Mouse (Mus musculus) limb, embryonic 14.5 days (tissue): Measurements from ENCODE around the gene Cdc7. TPM values are rescaled to one million over a fixed set of nuclear protein-coding genes. Genes with fewer than 3 reads are reported as not detected.
"Not testable (repeated sequence)": the region's sequence is repeated elsewhere in the genome, so short reads cannot be mapped to it uniquely, and the experiment has no call there.

Experiments used
- ATAC-seq: fragments of 200-750 bp; cut with Nextera tagmentation; 2 replicates; pipeline ENCODE4 v1.8.0; 2017; ENCODE audit warnings: low read depth, moderate number of reproducible peaks, moderate TSS enrichment; ENCODE audit not compliant: low FRiP score
- DNase-seq: peaks from one replicate; pipeline ENCODE4 v3.0.0-alpha.2; 2015; ENCODE audit warnings: low spot score
- H3K27ac ChIP-seq: fragments of 300-500 bp; sonication (generic); replicated peaks from 2 replicates; pipeline ENCODE4 v1.5.1; 2014; ENCODE audit warnings: low read depth, mild to moderate bottlenecking, low read length, moderate library complexity, mixed read lengths
- H3K27me3 ChIP-seq: fragments of 300-500 bp; sonication (generic); 2 replicates; pipeline ENCODE4 v1.6.1; 2014; ENCODE audit warnings: low read length, mixed read lengths; ENCODE audit not compliant: control insufficient read depth, insufficient read depth
- H3K36me3 ChIP-seq: fragments of 300-500 bp; sonication (generic); 2 replicates; pipeline ENCODE4 v1.6.1; 2014; ENCODE audit warnings: mild to moderate bottlenecking, low read length, moderate library complexity, mixed read lengths; ENCODE audit not compliant: control insufficient read depth, insufficient read depth
- H3K4me1 ChIP-seq: fragments of 300-500 bp; sonication (generic); 2 replicates; pipeline ENCODE4 v1.6.1; 2014; ENCODE audit warnings: antibody characterized with exemption, low read length, mixed read lengths; ENCODE audit not compliant: control insufficient read depth, insufficient read depth
- H3K4me2 ChIP-seq: fragments of 300-500 bp; sonication (generic); replicated peaks from 2 replicates; pipeline ENCODE4 v1.6.1; 2014; ENCODE audit warnings: low read depth, mild to moderate bottlenecking, low read length, moderate library complexity; ENCODE audit not compliant: severe bottlenecking
- H3K4me3 ChIP-seq: fragments of 300-500 bp; sonication (generic); replicated peaks from 2 replicates; pipeline ENCODE4 v1.5.1; 2014; ENCODE audit warnings: low read length
- H3K9ac ChIP-seq: fragments of 300-500 bp; sonication (generic); 2 replicates; pipeline ENCODE4 v1.6.1; 2014; ENCODE audit warnings: mild to moderate bottlenecking, low read depth, low read length, moderate library complexity; ENCODE audit not compliant: severe bottlenecking
- H3K9me3 ChIP-seq: fragments of 300-500 bp; sonication (generic); 2 replicates; pipeline ENCODE4 v1.6.1; 2016; ENCODE audit warnings: low read length; ENCODE audit not compliant: control insufficient read depth
- POLR2A ChIP-seq: fragments of 200-500 bp; IDR thresholded peaks from 2 replicates; pipeline ENCODE4 v1.8.0; 2012; ENCODE audit warnings: inconsistent platforms, mild to moderate bottlenecking, moderate library complexity, borderline replicate concordance; ENCODE audit not compliant: insufficient read depth, insufficient read length; ENCODE audit errors: extremely low read depth
- WGBS: fragments of 180-500 bp; shearing (Covaris S2); extraction: QIAGEN DNeasy Blood & Tissue Kit; methylation state at CpG from one replicate; pipeline ENCODE4 v1.1.7; 2014; 5-methylcytosine and 5-hydroxymethylcytosine counted together
- polyA plus RNA-seq, 2 experiments: library from polyadenylated mRNA; depleted of rRNA in 1 of 2; stranded (reverse) in 1 of 2; unstranded in 1 of 2; fragments of >200 nt; fragmentation: Nextera tagmentation in 1 of 2; extraction: Ambion mirVana in 1 of 2; gene quantifications; 2 replicates each; pipeline versions ENCODE4 v1.2.1 to v1.2.3; 2012 to 2014

The Cdc7 gene
- polyA plus RNA-seq, 2 experiments = 39.8 to 65.8 TPM

- no peak overlapping the region for H3K4me2 ChIP-seq
- no peaks in the 10 kb centered on the region for H3K4me1 ChIP-seq
- no peak overlapping the region for H3K27ac ChIP-seq
- no peak for DNase-seq
- no peak for TF ChIP-seq POLR2A
- H3K9me3 ChIP-seq = no peaks in the 10 kb centered on the region
- WGBS = 76% methylated on average over 7 of the region's 7 CpGs
- ATAC-seq = no peak
- no peak overlapping the region for H3K4me3 ChIP-seq
- no peaks in the 10 kb centered on the region for H3K27me3 ChIP-seq
- no peak overlapping the region for H3K9ac ChIP-seq
- H3K36me3 ChIP-seq = peaks cover 39% of the 10 kb centered on the region
Observed at GRCm38 (mm10) chr5:106982298-106982952, 18.3 kb downstream of the Cdc7 start.

GRCm38 (mm10) chr5:106984934-106985333, 20.8 kb downstream of the Cdc7 start:
- not testable (repeated sequence) for H3K27ac ChIP-seq, DNase-seq, H3K4me1 ChIP-seq, H3K4me2 ChIP-seq, H3K4me3 ChIP-seq, H3K27me3 ChIP-seq, H3K9ac ChIP-seq, H3K9me3 ChIP-seq, ATAC-seq
- peaks cover 24% of the 10 kb centered on the region for H3K36me3 ChIP-seq
- WGBS = 92% methylated on average over 3 of the region's 3 CpGs

- Histone ChIP-seq H3K27me3 (no peaks in the 10 kb centered on the region), H3K9ac (no peak overlapping the region), H3K4me1 (peaks cover 7% of the 10 kb centered on the region; the same call in 1 of the 2 replicates), H3K9me3 (no peaks in the 10 kb centered on the region), H3K4me3 (no peak overlapping the region), H3K36me3 (peaks cover 19% of the 10 kb centered on the region), H3K4me2 (no peak overlapping the region), H3K27ac (no peak overlapping the region)
- DNase-seq (no peak), ATAC-seq (no peak)
- no peak for TF ChIP-seq POLR2A
- 72% methylated on average over 2 of the region's 2 CpGs for WGBS
Observed at GRCm38 (mm10) chr5:106985594-106985993, 21.5 kb downstream of the Cdc7 start.

- no peak for DNase-seq
- ATAC-seq = peak; percentile 25; the same call in 1 of the 2 replicates
- WGBS = 40% methylated on average over 8 of the region's 8 CpGs
Observed at GRCm38 (mm10) chr5:106989181-106989580, 25.1 kb downstream of the Cdc7 start.

GRCm38 (mm10) chr5:106989786-106990185, 25.7 kb downstream of the Cdc7 start:
- ATAC-seq (peak; percentile 27; the same call in 1 of the 2 replicates), DNase-seq (no peak)
- Histone ChIP-seq H3K4me2 (peak overlapping the region; percentile 15; the same call in 1 of the 2 replicates), H3K27ac (no peak overlapping the region; the same call in 1 of the 2 replicates), H3K4me3 (no peak overlapping the region), H3K4me1 (peaks cover 13% of the 10 kb centered on the region), H3K36me3 (no peaks in the 10 kb centered on the region), H3K9ac (no peak overlapping the region), H3K9me3 (no peaks in the 10 kb centered on the region), H3K27me3 (no peaks in the 10 kb centered on the region)
- no peak for TF ChIP-seq POLR2A
- 50% methylated on average over 12 of the region's 12 CpGs for WGBS

More at GRCm38 (mm10) chr5:106989181-106989580, 25.1 kb downstream of the Cdc7 start:
- H3K27ac ChIP-seq = no peak overlapping the region
- H3K4me3 ChIP-seq = no peak overlapping the region
- no peaks in the 10 kb centered on the region for H3K36me3 ChIP-seq
- H3K9me3 ChIP-seq = no peaks in the 10 kb centered on the region
- no peak for TF ChIP-seq POLR2A
- H3K9ac ChIP-seq = no peak overlapping the region
- H3K4me2 ChIP-seq = no peak overlapping the region
- H3K27me3 ChIP-seq = no peaks in the 10 kb centered on the region
- H3K4me1 ChIP-seq = peaks cover 13% of the 10 kb centered on the region
